Mouse (Mus musculus) Patski (cell line): ENCODE data around the gene Ubl7. TPM values are rescaled to one million over a fixed set of nuclear protein-coding genes. Genes with fewer than 3 reads are reported as not detected.

Source experiments
- ATAC-seq: fragments of 100-300 bp; one replicate; pipeline ENCODE4 v1.8.0; 2021
- CTCF ChIA-PET: fragments of 350-600 bp; sonication (Branson Sonifier 250); formaldehyde crosslinking; loops from one replicate; lab custom pipeline; 2022; ENCODE audit warnings: inconsistent platforms; lab: Charles Lee
- POLR2A ChIA-PET: fragments of 350-600 bp; sonication (Branson Sonifier 250); formaldehyde crosslinking; loops from one replicate; lab custom pipeline; 2022; ENCODE audit warnings: antibody characterized with exemption, inconsistent platforms; lab: Charles Lee
- DNase-seq: peaks from one replicate; pipeline ENCODE4 v3.0.0-alpha.2; 2011; ENCODE audit warnings: low read depth, low spot score
- H3K27me3 ChIP-seq: fragments of 371-371 bp; one replicate; pipeline ENCODE4 v1.5.1; 2021
- CTCF ChIP-seq: fragments of 100-300 bp; IDR thresholded peaks from one replicate; pipeline ENCODE4 v1.5.1; 2021
- in situ Hi-C: fragments of 300-500 bp; cut with MboI; formaldehyde crosslinking; loops from 3 replicates; pipeline ENCODE4 v1.11.1; 2018; ENCODE audit warnings: low pct_unique_long_range_greater_than_20kb, mixed read lengths
- polyA plus RNA-seq: library from polyadenylated mRNA; unstranded; gene quantifications from one replicate; pipeline ENCODE4 v1.2.3, GENCODE M21; 2021

Gene Ubl7
- polyA plus RNA-seq, 1 experiment from 2014 or later, result 87.3 TPM

DNA sequence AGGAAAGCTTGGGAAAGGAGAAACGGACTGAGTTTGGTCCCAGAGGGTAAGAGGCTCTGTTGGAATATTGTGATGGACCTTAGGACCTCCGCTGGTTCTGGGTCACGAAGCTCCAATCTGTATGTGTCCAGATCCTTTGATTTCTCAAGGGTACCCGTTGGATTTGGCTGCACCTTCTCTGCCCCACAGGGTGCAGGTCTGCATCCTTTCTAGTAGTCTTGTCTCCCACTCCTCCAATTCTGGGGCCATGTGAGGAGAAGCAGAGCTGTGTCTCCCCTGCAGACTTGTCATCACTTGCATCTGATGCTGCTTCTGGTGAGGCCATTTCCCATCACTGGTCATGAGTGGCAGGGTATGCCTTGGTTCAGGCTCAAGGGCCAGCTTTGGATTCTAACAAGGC, 26.4 kb downstream of the Ubl7 start:
- H3K27me3 ChIP-seq, result no peaks in the 10 kb centered on the region
- DNase-seq, result no peak
- in situ Hi-C loops, result loop anchor here (5.0 to 10.0 kb wide), 3 partner anchors 55 to 278 kb away; no protein-coding TSS in a partner anchor
- POLR2A ChIA-PET, result no interaction called here
- ATAC-seq, result no peak
- CTCF ChIA-PET, result interaction anchor here (1.2 to 17.8 kb wide), 6 partner anchors 9 to 75 kb away, joined by 5 to 311 read pairs (median 10); no protein-coding TSS in a partner anchor
- TF ChIP-seq CTCF, result no peak

DNA sequence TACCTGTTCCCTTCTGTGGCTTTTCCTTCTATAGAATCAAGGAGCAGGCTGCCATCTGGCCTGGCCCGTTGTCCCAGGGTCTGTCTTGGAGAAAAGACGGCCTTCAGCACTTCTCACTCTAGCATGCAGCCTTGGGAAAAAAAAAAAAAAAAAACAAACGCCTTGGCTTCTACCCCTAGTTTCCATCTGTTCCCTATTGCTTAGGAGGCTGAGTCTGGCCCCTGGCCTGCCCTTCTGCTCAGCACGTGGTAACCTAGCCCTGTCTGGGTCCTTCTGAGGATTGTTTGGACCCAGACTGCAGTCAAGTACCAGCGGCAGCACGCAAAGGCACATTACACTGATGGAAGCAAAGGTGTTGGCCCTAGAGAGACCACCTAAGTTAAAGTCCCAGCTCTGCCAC, 26.9 kb downstream of the Ubl7 start:
- POLR2A ChIA-PET, result interaction anchor here (1.2 to 1.8 kb wide), 2 partner anchors 37 to 53 kb away, joined by 3 to 4 read pairs; no protein-coding TSS in a partner anchor
- in situ Hi-C loops, result loop anchor here (5.0 to 10.0 kb wide), 3 partner anchors 55 to 277 kb away; no protein-coding TSS in a partner anchor
- no peaks in the 10 kb centered on the region for H3K27me3 ChIP-seq
- TF ChIP-seq CTCF, result no peak
- DNase-seq (no peak), ATAC-seq (no peak)
- CTCF ChIA-PET, result interaction anchor here (1.8 to 17.8 kb wide), 3 partner anchors 9 to 55 kb away, joined by 5 to 311 read pairs (median 6); no protein-coding TSS in a partner anchor

DNA sequence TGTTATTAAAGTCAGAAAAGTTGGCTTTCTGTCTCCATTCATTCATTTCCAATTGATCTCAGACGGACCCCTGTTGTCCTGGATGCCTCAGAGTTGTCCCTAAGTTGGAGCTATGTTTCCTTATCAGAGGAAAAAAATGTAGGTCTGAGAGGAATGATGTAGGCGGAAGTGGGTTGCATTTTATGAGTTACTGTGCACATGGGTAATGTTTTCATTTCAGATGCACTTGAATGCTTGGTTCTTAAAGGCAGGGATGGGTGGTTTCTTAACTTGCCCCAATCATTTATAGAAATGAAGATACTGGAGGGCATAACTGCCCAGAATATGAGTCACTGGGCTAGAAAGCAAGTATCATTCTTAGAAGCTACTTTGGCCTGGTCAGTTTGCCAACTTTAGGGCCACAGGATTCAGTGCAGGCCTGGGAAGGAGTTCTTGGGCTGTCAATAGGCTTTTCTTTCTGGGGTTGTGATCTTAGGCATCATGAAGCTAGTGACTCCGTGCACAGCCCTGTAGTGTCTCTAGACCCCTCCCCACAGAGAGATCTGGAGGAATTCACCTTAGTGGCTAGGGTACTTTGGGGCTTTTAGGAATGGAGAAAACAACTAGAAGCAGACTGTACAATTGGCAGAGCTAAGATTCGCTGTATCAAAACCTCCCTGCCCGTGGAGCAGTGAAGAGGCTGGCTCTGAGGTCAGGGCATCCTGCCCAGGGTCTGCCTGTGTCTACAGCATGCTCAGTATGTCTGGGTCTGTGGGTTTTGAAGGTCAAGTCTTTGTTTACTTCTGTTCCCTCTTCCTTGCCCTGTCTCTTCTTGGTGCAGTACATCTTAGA, 27.7 kb downstream of the Ubl7 start:
- ATAC-seq, result peak; percentile 37
- no peak for DNase-seq
- POLR2A ChIA-PET, result interaction anchor here (0.6 to 2.9 kb wide), 7 partner anchors 15 to 59 kb away, joined by 3 to 16 read pairs (median 4); no protein-coding TSS in a partner anchor
- in situ Hi-C loops, result loop anchor here (5.0 to 10.0 kb wide), 3 partner anchors 54 to 276 kb away; no protein-coding TSS in a partner anchor
- H3K27me3 ChIP-seq, result no peaks in the 10 kb centered on the region
- TF ChIP-seq CTCF, result no peak
- CTCF ChIA-PET, result interaction anchor here (1.0 to 17.8 kb wide), 7 partner anchors 9 to 288 kb away, joined by 3 to 311 read pairs (median 5); no protein-coding TSS in a partner anchor

DNA sequence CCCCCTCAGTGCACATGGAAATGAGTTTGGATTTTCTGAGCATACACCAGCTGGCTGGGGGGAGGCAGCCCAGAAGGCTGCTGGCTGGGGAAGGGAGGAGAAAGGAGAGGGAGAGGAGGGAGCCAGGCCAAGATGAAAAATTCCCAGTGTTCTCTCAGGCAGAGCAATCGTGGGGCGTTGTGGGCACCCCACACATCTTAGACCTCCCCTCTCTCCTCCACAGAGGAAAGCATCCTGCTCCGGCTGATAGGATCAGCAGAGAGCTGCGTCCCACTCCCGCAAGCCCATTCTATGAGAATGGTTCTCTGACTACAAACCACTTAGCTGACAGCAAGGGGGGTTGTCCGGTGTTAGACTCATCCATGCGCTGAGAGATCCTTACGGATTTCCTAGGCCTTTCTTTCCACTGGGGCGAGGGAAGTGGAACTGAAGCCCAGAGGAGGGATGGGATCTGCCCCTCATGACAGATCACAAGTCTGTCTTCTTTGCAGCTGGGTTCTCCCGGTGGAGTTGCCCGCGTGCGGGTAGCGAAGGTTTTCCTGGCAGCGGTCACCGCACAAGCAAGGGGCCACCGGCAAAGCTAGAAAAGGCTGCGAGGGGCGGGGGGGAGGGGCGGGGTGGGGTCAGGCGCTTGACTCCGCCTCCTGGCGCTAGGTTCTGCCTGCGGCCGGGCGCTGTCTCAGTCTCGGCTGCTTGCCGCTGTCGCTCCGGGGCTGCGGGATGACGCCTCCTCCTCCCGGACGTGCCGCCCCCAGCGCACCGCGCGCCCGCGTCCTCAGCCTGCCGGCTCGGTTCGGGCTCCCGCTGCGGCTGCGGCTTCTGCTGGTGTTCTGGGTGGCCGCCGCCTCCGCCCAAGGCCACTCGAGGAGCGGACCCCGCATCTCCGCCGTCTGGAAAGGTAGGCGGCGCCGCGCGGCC, 28.9 kb downstream of the Ubl7 start, which contains the start of gene Sema7a:
Sema7a (plus strand) TSS at position 682 of the 918 bp plus-strand sequence.
- ATAC-seq (peak; percentile 54), DNase-seq (no peak)
- CTCF ChIA-PET, result interaction anchor here (1.3 to 17.8 kb wide), 5 partner anchors 11 to 53 kb away, joined by 3 to 311 read pairs (median 5); no protein-coding TSS in a partner anchor
- in situ Hi-C loops, result loop anchor here (5.0 to 10.0 kb wide), 3 partner anchors 53 to 275 kb away; no protein-coding TSS in a partner anchor
- no peak for TF ChIP-seq CTCF
- no peaks in the 10 kb centered on the region for H3K27me3 ChIP-seq
- POLR2A ChIA-PET, result interaction anchor here (0.6 to 2.9 kb wide), 9 partner anchors 13 to 344 kb away, joined by 3 to 16 read pairs (median 4); no protein-coding TSS in a partner anchor

DNA sequence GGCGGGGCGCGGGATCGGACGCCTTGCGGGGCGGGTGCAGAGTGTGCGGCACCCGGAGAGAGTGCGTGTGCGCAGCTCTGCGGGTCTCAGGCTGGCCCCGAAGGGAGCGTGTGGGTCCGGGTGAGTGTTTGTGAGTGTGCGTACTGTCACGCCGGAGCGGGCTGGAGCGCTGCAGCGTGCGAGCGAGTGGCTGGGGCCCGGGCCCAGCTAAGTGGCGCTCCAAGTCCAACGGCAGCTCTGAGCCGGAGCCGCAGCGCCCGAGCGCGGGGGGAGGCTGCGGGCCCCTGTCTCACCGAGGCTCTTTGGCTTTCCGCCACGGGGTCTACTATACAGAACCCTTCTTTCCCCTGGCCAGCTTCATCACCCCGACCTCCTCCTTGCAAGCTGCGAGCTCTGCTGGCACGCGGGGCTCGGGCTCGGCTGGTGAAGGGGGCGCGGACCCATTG, 29.6 kb downstream of the Ubl7 start:
- DNase-seq, result no peak
- TF ChIP-seq CTCF, result no peak
- no peak for ATAC-seq
- no peaks in the 10 kb centered on the region for H3K27me3 ChIP-seq
- CTCF ChIA-PET, result interaction anchor here (1.8 to 17.8 kb wide), 2 partner anchors 19 to 53 kb away, joined by 5 to 311 read pairs; no protein-coding TSS in a partner anchor
- POLR2A ChIA-PET, result interaction anchor here (0.6 to 2.9 kb wide), 4 partner anchors 12 to 344 kb away, joined by 3 to 16 read pairs (median 7); no protein-coding TSS in a partner anchor
- in situ Hi-C loops, result no loop called here

DNA sequence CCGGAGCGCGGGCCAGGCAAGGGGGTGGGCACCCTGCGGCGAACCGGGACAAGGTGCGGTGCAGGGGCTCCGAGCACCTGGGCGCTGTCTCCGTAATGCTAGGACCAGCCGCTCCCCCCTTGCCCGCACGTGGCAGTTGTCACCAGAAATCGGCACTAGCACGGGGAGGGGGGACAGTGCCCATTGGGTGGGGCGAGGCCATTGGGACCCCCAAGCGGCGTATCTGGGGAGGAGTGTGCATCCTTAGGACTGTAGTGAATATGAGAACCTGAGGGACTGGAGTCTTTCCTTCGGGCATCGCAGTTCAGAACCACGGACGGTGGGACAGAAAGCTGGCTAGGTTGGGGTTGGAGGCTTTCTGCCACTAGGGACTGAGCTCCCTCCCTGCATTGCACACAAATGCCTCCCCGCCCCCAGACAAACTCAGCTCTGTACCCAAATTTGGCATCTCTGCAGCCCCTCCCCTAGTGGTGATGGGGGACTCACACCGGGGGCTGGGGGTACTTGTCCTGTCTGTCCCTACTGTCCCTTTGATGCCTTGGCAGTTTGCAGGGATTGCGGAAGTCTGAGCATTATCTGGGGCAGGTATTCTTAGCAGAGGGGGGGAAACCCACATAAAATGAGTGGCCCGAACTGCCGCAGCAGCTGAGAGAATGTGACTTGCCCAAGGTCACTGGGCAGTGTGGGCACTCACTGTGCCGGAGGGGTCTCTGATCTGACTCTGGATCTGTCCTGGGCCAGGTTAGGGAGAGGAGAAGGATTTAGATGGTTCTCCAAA, 30.3 kb downstream of the Ubl7 start:
- TF ChIP-seq CTCF, result no peak
- CTCF ChIA-PET, result interaction anchor here (17.8 kb wide), 1 partner anchor 52 kb away, joined by 311 read pairs; no protein-coding TSS in a partner anchor
- no peak for DNase-seq
- ATAC-seq, result no peak
- POLR2A ChIA-PET, result interaction anchor here (1.3 to 2.9 kb wide), 3 partner anchors 12 to 343 kb away, joined by 3 to 16 read pairs (median 11); no protein-coding TSS in a partner anchor
- no peaks in the 10 kb centered on the region for H3K27me3 ChIP-seq
- in situ Hi-C loops, result no loop called here

DNA sequence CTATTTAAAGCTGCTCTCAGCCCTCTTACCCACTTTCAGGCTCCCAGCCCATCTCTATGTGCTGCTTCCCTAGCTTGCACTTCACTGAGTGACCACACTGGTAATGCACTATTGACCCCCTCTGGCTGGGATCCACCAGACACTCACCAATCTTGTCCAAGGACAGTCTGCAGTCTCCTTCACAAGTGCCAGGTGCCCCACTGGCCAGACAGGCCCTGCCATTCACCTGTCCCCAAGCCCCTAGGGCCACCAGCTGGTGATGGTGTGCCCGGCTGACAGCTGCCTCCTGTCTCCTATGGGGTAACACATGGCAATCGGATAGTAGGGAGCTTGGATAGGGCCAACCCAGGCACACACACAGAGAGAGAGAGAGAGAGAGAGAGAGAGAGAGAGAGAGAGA, 31.3 kb downstream of the Ubl7 start:
- ChIA-PET CTCF (interaction anchor here (17.8 kb wide), 1 partner anchor 51 kb away, joined by 311 read pairs; no protein-coding TSS in a partner anchor), POLR2A (interaction anchor here (1.5 to 2.0 kb wide), 2 partner anchors 11 to 80 kb away, joined by 3 to 11 read pairs; no protein-coding TSS in a partner anchor)
- in situ Hi-C loops, result no loop called here

DNA sequence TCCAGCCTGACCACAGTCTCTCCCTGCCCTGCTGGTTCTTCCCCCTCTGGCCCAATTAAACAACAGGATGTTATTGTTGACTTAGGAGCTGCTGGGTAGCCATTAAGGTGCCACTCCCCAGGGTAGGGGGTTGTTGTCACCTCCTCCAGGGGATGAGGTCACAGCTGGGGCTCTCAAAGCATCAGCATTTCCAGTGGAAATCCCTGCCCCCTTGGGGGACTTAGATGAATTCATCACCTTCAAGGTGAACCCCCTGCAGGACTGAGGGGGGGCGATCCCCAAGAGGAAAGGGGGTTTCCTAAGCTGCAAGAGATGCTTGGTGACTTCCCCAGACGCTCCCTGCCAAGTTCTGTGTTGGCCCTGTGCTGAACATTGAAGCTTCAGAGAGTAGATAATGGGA, 32.3 kb downstream of the Ubl7 start:
- TF ChIP-seq CTCF, result no peak
- in situ Hi-C loops, result no loop called here
- no peaks in the 10 kb centered on the region for H3K27me3 ChIP-seq
- ChIA-PET POLR2A (interaction anchor here (0.6 to 1.5 kb wide), 2 partner anchors 38 to 81 kb away, joined by 3 read pairs; no protein-coding TSS in a partner anchor), CTCF (interaction anchor here (17.8 kb wide), 1 partner anchor 50 kb away, joined by 311 read pairs; no protein-coding TSS in a partner anchor)
- no peak for ATAC-seq
- DNase-seq, result no peak

More for the DNA sequence above, 31.3 kb downstream of the Ubl7 start:
- DNase-seq (no peak), ATAC-seq (no peak)
- no peaks in the 10 kb centered on the region for H3K27me3 ChIP-seq
- TF ChIP-seq CTCF, result no peak
